ENCODE assay signal across 10 mouse cellular contexts in the genomic region with DNA sequence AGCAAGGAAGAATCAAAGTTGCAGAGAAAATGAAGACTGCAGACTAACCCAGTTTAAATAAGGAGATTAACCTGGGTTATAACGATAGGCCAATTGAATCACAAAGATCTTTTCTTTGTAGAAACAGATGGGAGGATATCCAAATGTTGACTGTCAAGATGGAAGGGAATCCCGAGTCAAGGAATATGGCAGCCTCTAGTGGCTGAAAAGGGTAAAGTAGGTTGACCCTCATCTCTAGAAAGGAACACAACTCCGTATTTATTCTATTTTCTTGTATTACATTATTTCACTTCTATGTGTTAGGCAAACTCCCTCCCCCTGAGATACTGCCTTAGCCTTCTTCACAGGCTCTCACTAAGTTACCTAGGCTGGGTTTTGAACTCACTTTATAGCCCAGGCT.
DNase-seq lines count a peak whose midpoint lies in the region; ATAC-seq and TF ChIP-seq lines count a peak whose summit lies in the region.
"Had no signal": no experiment of that assay in that cellular context is flagged by ENCODE, and none has a peak within 500 bp of the region (broad histone marks: within the 10 kb centered on the region; RNA-seq: fewer than 3 reads in every experiment).

No protein-coding gene starts in this region.

- no peak for DNase-seq in heart, postnatal 0 days (ENCODE audit: low spot score)
- DNase-seq in midbrain, postnatal 0 days (ENCODE audit: low spot score) = peak; percentile 50
- no peak for DNase-seq in midbrain, embryonic 10.5 days (ENCODE audit: low spot score)
- peak; percentile 49 for DNase-seq in embryo, embryonic 10 days (ENCODE audit: low spot score)
- no peak for DNase-seq in urinary bladder, adult 18-20 months (ENCODE audit: low spot score in 2 of 2)
- DNase-seq in right cerebral cortex, postnatal 4 days = no peak
- DNase-seq: thymus, adult 18-20 months had no signal

- H3K36me3 ChIP-seq in heart, postnatal 0 days (replicated peaks; ENCODE audit: control insufficient read depth, insufficient read depth, low read length) = no peaks in the 10 kb centered on the region
- H3K36me3 ChIP-seq in heart, embryonic 12.5 days = no peaks in the 10 kb centered on the region
- no peaks in the 10 kb centered on the region for H3K36me3 ChIP-seq in midbrain, postnatal 0 days (ENCODE audit: insufficient read depth, low read length)
- H3K36me3 ChIP-seq in midbrain, embryonic 10.5 days = no peaks in the 10 kb centered on the region

- no peaks in the 10 kb centered on the region for H3K4me1 ChIP-seq in heart, postnatal 0 days (ENCODE audit: control insufficient read depth, insufficient read depth)
- no peaks in the 10 kb centered on the region for H3K4me1 ChIP-seq in heart, embryonic 12.5 days (replicated peaks)
- no peaks in the 10 kb centered on the region for H3K4me1 ChIP-seq in midbrain, postnatal 0 days (ENCODE audit: insufficient read depth, low read length)
- no peaks in the 10 kb centered on the region for H3K4me1 ChIP-seq in midbrain, embryonic 10.5 days

- no peak for ATAC-seq in heart, postnatal 0 days (ENCODE audit: insufficient read depth, low read depth)
- no peak for ATAC-seq in heart, embryonic 12.5 days (ENCODE audit: insufficient number of reproducible peaks, low FRiP score)
- no peak for ATAC-seq in midbrain, postnatal 0 days (ENCODE audit: low FRiP score)
- ATAC-seq in megakaryocyte-erythroid progenitor cell, adult 5-6 weeks (replicated peaks; ENCODE audit: low FRiP score, low TSS enrichment, poor library complexity, severe bottlenecking) = no peak

- no peak overlapping the region for H3K9ac ChIP-seq in heart, postnatal 0 days (replicated peaks; ENCODE audit: low read depth, low read length)
- H3K9ac ChIP-seq in heart, embryonic 12.5 days = no peak overlapping the region
- no peak overlapping the region for H3K9ac ChIP-seq in midbrain, postnatal 0 days (replicated peaks; ENCODE audit: low read length, poor library complexity, severe bottlenecking)

- H3K27me3 ChIP-seq in heart, postnatal 0 days (ENCODE audit: control insufficient read depth, insufficient read depth, low read length) = no peaks in the 10 kb centered on the region
- H3K27me3 ChIP-seq in heart, embryonic 12.5 days (replicated peaks) = 0 out of 2 replicates have a peak, but pooled peaks cover 3% of the 10 kb centered on the region
- no peaks in the 10 kb centered on the region for H3K27me3 ChIP-seq in midbrain, postnatal 0 days (ENCODE audit: insufficient read depth, low read length)
- H3K27me3 ChIP-seq in midbrain, embryonic 10.5 days (ENCODE audit: low read depth, poor library complexity, severe bottlenecking) = no peaks in the 10 kb centered on the region

- peak; percentile 70 for TF ChIP-seq CTCF in heart, postnatal 0 days (IDR thresholded peaks at IDR 0.05; ENCODE audit: low read depth)
- peak; percentile 80 for TF ChIP-seq CTCF in midbrain, postnatal 0 days (IDR thresholded peaks at IDR 0.05)

- H3K9me3 ChIP-seq in heart, postnatal 0 days (replicated peaks; ENCODE audit: control insufficient read depth, low read length) = no peaks in the 10 kb centered on the region
- no peaks in the 10 kb centered on the region for H3K9me3 ChIP-seq in heart, embryonic 12.5 days (replicated peaks)
- H3K9me3 ChIP-seq in midbrain, postnatal 0 days (ENCODE audit: low read length) = no peaks in the 10 kb centered on the region
- H3K9me3 ChIP-seq in midbrain, embryonic 10.5 days (replicated peaks) = no peaks in the 10 kb centered on the region

- H3K27ac ChIP-seq in heart, postnatal 0 days (ENCODE audit: low read depth) = no peak overlapping the region
- no peak overlapping the region for H3K27ac ChIP-seq in heart, embryonic 12.5 days (ENCODE audit: poor library complexity, severe bottlenecking)
- no peak overlapping the region for H3K27ac ChIP-seq in midbrain, postnatal 0 days (ENCODE audit: low read depth, low read length)
- no peak overlapping the region for H3K27ac ChIP-seq in midbrain, embryonic 10.5 days (replicated peaks)

- WGBS in heart, postnatal 0 days = 22% methylated on average over 3 of the region's 3 CpGs
- 23% methylated on average over 3 of the region's 3 CpGs for WGBS in heart, embryonic 12.5 days
- WGBS in midbrain, postnatal 0 days = 18% methylated on average over 3 of the region's 3 CpGs
- 28% methylated on average over 3 of the region's 3 CpGs for WGBS in midbrain, embryonic 10.5 days

- no peak overlapping the region for H3K4me2 ChIP-seq in heart, postnatal 0 days (ENCODE audit: low read depth, low read length)
- no peak overlapping the region for H3K4me2 ChIP-seq in heart, embryonic 12.5 days
- no peak overlapping the region for H3K4me2 ChIP-seq in midbrain, postnatal 0 days (ENCODE audit: low read depth, low read length, poor library complexity, severe bottlenecking)

- TF ChIP-seq EP300 in heart, postnatal 0 days (IDR thresholded peaks at IDR 0.05; ENCODE audit: low read depth) = no peak

- H3K4me3 ChIP-seq in heart, postnatal 0 days (ENCODE audit: low read depth, low read length) = no peak overlapping the region
- no peak overlapping the region for H3K4me3 ChIP-seq in heart, embryonic 12.5 days
- no peak overlapping the region for H3K4me3 ChIP-seq in midbrain, postnatal 0 days (ENCODE audit: low read depth, low read length)
- no peak overlapping the region for H3K4me3 ChIP-seq in midbrain, embryonic 10.5 days
- H3K4me3 ChIP-seq: myocyte had no signal

Comparison
In these comparisons a context has a peak if more than half of its experiments do, and no peak if none do; other contexts are left out.
1. DNase-seq: peak in midbrain, postnatal 0 days (single experiment) and embryo, embryonic 10 days (single experiment); none in heart, postnatal 0 days (single experiment), midbrain, embryonic 10.5 days (single experiment), urinary bladder, adult 18-20 months (0 of 2) and right cerebral cortex, postnatal 4 days (single experiment).